Mouse (Mus musculus) CH12.LX (cell line): ENCODE results near the gene Ptprs. TPM values are rescaled to one million over a fixed set of nuclear protein-coding genes. Genes with fewer than 3 reads are reported as not detected.

ENCODE experiments used
- DNase-seq: peaks from one replicate; pipeline ENCODE4 v3.0.0-alpha.2; 2013; ENCODE audit errors: extremely low read depth
- H3K27ac ChIP-seq: 2 replicates; pipeline ENCODE4 v1.5.1; 2012; ENCODE audit warnings: low read depth, mild to moderate bottlenecking, control low read depth, moderate library complexity; ENCODE audit not compliant: insufficient read depth
- H3K27me3 ChIP-seq: replicated peaks from 2 replicates; pipeline ENCODE3; 2012; ENCODE audit warnings: inconsistent platforms
- H3K36me3 ChIP-seq, 2 experiments: replicated peaks in 1 of 2; 2 replicates each; pipeline versions ENCODE3 to v1.6.1; 2012; ENCODE audit warnings: inconsistent platforms in 1 of 2, low read length in 1 of 2, mild to moderate bottlenecking in 1 of 2, mixed read lengths in 1 of 2, moderate library complexity in 1 of 2; ENCODE audit not compliant: control insufficient read depth in 1 of 2, insufficient read depth in 1 of 2
- H3K4me1 ChIP-seq, 2 experiments: 2 replicates each; pipeline ENCODE4 v1.6.1; 2012; ENCODE audit warnings: inconsistent platforms in 1 of 2, moderate library complexity in 1 of 2; ENCODE audit not compliant: insufficient read depth in 2 of 2, control insufficient read depth in 1 of 2
- H3K4me2 ChIP-seq: 2 replicates; pipeline ENCODE4 v1.6.1; 2012; ENCODE audit warnings: low read depth, mild to moderate bottlenecking, control low read depth; ENCODE audit not compliant: poor library complexity, insufficient read depth, severe bottlenecking
- H3K4me3 ChIP-seq, 3 experiments: fragments of 150-350 bp in 1 of 3; sonication (generic) in 1 of 3; replicated peaks in 1 of 3; 2 replicates each; pipeline versions ENCODE3 to v1.5.1; 2011 to 2012; ENCODE audit warnings: low read depth in 2 of 3, low read length in 2 of 3, mild to moderate bottlenecking in 2 of 3, moderate library complexity in 2 of 3, control low read depth in 1 of 3, improper control_type of control experiment in 1 of 3, inconsistent platforms in 1 of 3, mixed read lengths in 1 of 3; ENCODE audit not compliant: poor library complexity in 1 of 3
- H3K79me2 ChIP-seq: replicated peaks from 2 replicates; pipeline ENCODE4 v1.6.1; 2012; ENCODE audit warnings: mild to moderate bottlenecking, moderate library complexity; ENCODE audit not compliant: control insufficient read depth, poor library complexity, insufficient read depth, severe bottlenecking; ENCODE audit errors: extremely low read depth
- H3K9ac ChIP-seq: 2 replicates; pipeline ENCODE4 v1.6.1; 2012; ENCODE audit warnings: low read depth, mild to moderate bottlenecking, control low read depth, moderate library complexity; ENCODE audit not compliant: insufficient read depth
- H3K9me3 ChIP-seq: replicated peaks from 2 replicates; pipeline ENCODE3; 2012; ENCODE audit warnings: low read length, inconsistent platforms, mixed read lengths
- BHLHE40 ChIP-seq: IDR thresholded peaks from 2 replicates; pipeline ENCODE4 v1.6.1; 2011; ENCODE audit warnings: mild to moderate bottlenecking, low read depth, low read length, improper control_type of control experiment
- CHD2 ChIP-seq: IDR thresholded peaks from 2 replicates; pipeline ENCODE4 v1.6.1; 2011; ENCODE audit warnings: low read length, improper control_type of control experiment
- E2F4 ChIP-seq: IDR thresholded peaks from 2 replicates; pipeline ENCODE4 v1.6.1; 2011; ENCODE audit warnings: low read depth, low read length, improper control_type of control experiment; ENCODE audit not compliant: insufficient replicate concordance
- ELF1 ChIP-seq: IDR thresholded peaks from 2 replicates; pipeline ENCODE4 v1.6.1; 2014; ENCODE audit warnings: low read depth, mild to moderate bottlenecking, inconsistent platforms, low read length, improper control_type of control experiment
- GABPA ChIP-seq: IDR thresholded peaks from 2 replicates; pipeline ENCODE4 v1.6.1; 2012; ENCODE audit warnings: low read depth, low read length, improper control_type of control experiment, inconsistent platforms; ENCODE audit not compliant: insufficient replicate concordance
- HCFC1 ChIP-seq: IDR thresholded peaks from 2 replicates; pipeline ENCODE4 v1.6.1; 2012; ENCODE audit warnings: low read depth, mild to moderate bottlenecking, inconsistent platforms, low read length, improper control_type of control experiment
- MAX ChIP-seq: IDR thresholded peaks from 2 replicates; pipeline ENCODE4 v1.6.1; 2011; ENCODE audit warnings: low read length, improper control_type of control experiment
- MXI1 ChIP-seq: IDR thresholded peaks from 2 replicates; pipeline ENCODE4 v1.6.1; 2011; ENCODE audit warnings: mild to moderate bottlenecking, low read depth, low read length, improper control_type of control experiment
- NELFE ChIP-seq: IDR thresholded peaks from 2 replicates; pipeline ENCODE4 v1.6.1; 2011; ENCODE audit warnings: low read depth, low read length, improper control_type of control experiment
- NRF1 ChIP-seq: IDR thresholded peaks from 2 replicates; pipeline ENCODE4 v1.6.1; 2014; ENCODE audit warnings: low read depth, mild to moderate bottlenecking, inconsistent platforms, low read length, improper control_type of control experiment, moderate library complexity
- POLR2A ChIP-seq: IDR thresholded peaks from 2 replicates; pipeline ENCODE4 v1.6.1; 2011; ENCODE audit warnings: low read depth, mild to moderate bottlenecking, improper control_type of control experiment, low read length
- POLR2AphosphoS2 ChIP-seq: IDR thresholded peaks from 2 replicates; pipeline ENCODE4 v1.6.1; 2011; ENCODE audit warnings: low read depth, low read length, improper control_type of control experiment
- SIN3A ChIP-seq: IDR thresholded peaks from 2 replicates; pipeline ENCODE4 v1.6.1; 2012; ENCODE audit warnings: low read length, improper control_type of control experiment, inconsistent platforms
- TBP ChIP-seq: conservative IDR thresholded peaks from 2 replicates; pipeline ENCODE4 v1.6.1; 2011; ENCODE audit warnings: low read depth, low read length, improper control_type of control experiment
- USF1 ChIP-seq: IDR thresholded peaks from 2 replicates; pipeline ENCODE4 v1.6.1; 2014; ENCODE audit warnings: low read depth, mild to moderate bottlenecking, inconsistent platforms, low read length, improper control_type of control experiment
- ZKSCAN1 ChIP-seq: IDR thresholded peaks from 2 replicates; pipeline ENCODE4 v1.6.1; 2012; ENCODE audit warnings: low read depth, inconsistent platforms, low read length, improper control_type of control experiment, borderline replicate concordance
- ZMIZ1 ChIP-seq: IDR thresholded peaks from 2 replicates; pipeline ENCODE4 v1.6.1; 2012; ENCODE audit warnings: low read depth, mild to moderate bottlenecking, inconsistent platforms, low read length, improper control_type of control experiment
- ZNF384 ChIP-seq: IDR thresholded peaks from 2 replicates; pipeline ENCODE4 v1.6.1; 2012; ENCODE audit warnings: low read depth, low read length, improper control_type of control experiment, inconsistent platforms
- dilution Hi-C: fragments of 300-500 bp; cut with MboI; formaldehyde crosslinking; loops from 2 replicates; pipeline ENCODE4 v1.14.3; 2020; ENCODE audit warnings: low sequenced_read_pairs; ENCODE audit not compliant: extremely low pct_unique_long_range_greater_than_20kb, extremely low pct_ligation_motif_present
- in situ Hi-C: fragments of 300-500 bp; cut with MboI; formaldehyde crosslinking; loops from 3 replicates; pipeline ENCODE4 v1.14.3; 2019; ENCODE audit warnings: low sequenced_read_pairs, low pct_ligation_motif_present, low pct_unique_long_range_greater_than_20kb, mixed read lengths
- polyA plus RNA-seq: library from polyadenylated mRNA; unstranded; fragments of >175 nt; gene quantifications from 2 replicates; pipeline ENCODE4 v1.2.1, GENCODE M21; 2012; ENCODE audit warnings: low read depth; ENCODE audit not compliant: insufficient read length
- total RNA-seq, 2 experiments: library from RNA; depleted of rRNA; stranded (reverse); fragments of 300-350 nt in 1 of 2; fragments of >200 nt in 1 of 2; gene quantifications; 2 replicates each; pipeline ENCODE4 v1.2.3; 2012 to 2014

Ptprs gene
- total and polyA plus RNA-seq, 3 experiments, result 11.3 to 41.1 (median 27.0) TPM

GRCm38 (mm10) chr17:56470001-56470436, 6.3 kb downstream of the Ptprs start:
- Histone ChIP-seq H3K4me2 (no peak overlapping the region), H3K4me3 (no peak overlapping the region), H3K27ac (no peak overlapping the region), H3K4me1 (peaks cover 0 to 6% of the 10 kb centered on the region in 2 experiments; a peak in 3 of 4 replicates), H3K27me3 (peaks cover under 1% of the 10 kb centered on the region), H3K9ac (no peak overlapping the region), H3K36me3 (peaks cover 0 to 36% of the 10 kb centered on the region in 2 experiments), H3K9me3 (peaks cover 22% of the 10 kb centered on the region), H3K79me2 (peaks cover 1% of the 10 kb centered on the region)
- dilution Hi-C loops, result no loop called here
- in situ Hi-C loops, result no loop called here
- TF ChIP-seq POLR2AphosphoS2 (no peak), HCFC1 (no peak)
- no peak for DNase-seq

GRCm38 (mm10) chr17:56469275-56469674, 7.0 kb downstream of the Ptprs start:
- peaks cover 0 to 39% of the 10 kb centered on the region in 2 experiments for H3K36me3 ChIP-seq
- no peaks in the 10 kb centered on the region; a peak in 1 of 4 replicates for H3K4me1 ChIP-seq
- DNase-seq, result no peak
- no peak overlapping the region for H3K4me2 ChIP-seq
- dilution Hi-C loops, result no loop called here
- H3K4me3 ChIP-seq, result no peak overlapping the region
- H3K9me3 ChIP-seq, result peaks cover 16% of the 10 kb centered on the region
- no peaks in the 10 kb centered on the region; the same call in 1 of the 2 replicates for H3K79me2 ChIP-seq
- peaks cover 6% of the 10 kb centered on the region for H3K27me3 ChIP-seq
- H3K9ac ChIP-seq, result no peak overlapping the region
- in situ Hi-C loops, result no loop called here
- H3K27ac ChIP-seq, result no peak overlapping the region
- TF ChIP-seq ZKSCAN1 (no peak), BHLHE40 (no peak), E2F4 (no peak), TBP (no peak), ZMIZ1 (no peak), NELFE (no peak), CHD2 (no peak), MAX (no peak), ZNF384 (no peak), MXI1 (no peak), USF1 (no peak), NRF1 (no peak), SIN3A (no peak), GABPA (no peak), ELF1 (no peak), POLR2A (no peak)
